Mouse (Mus musculus): Measurements from ENCODE around the gene Usp11.
"Not testable (repeated sequence)": the region's sequence is repeated elsewhere in the genome, so short reads cannot be mapped to it uniquely, and the experiment has no call there.

The Usp11 gene

DNA sequence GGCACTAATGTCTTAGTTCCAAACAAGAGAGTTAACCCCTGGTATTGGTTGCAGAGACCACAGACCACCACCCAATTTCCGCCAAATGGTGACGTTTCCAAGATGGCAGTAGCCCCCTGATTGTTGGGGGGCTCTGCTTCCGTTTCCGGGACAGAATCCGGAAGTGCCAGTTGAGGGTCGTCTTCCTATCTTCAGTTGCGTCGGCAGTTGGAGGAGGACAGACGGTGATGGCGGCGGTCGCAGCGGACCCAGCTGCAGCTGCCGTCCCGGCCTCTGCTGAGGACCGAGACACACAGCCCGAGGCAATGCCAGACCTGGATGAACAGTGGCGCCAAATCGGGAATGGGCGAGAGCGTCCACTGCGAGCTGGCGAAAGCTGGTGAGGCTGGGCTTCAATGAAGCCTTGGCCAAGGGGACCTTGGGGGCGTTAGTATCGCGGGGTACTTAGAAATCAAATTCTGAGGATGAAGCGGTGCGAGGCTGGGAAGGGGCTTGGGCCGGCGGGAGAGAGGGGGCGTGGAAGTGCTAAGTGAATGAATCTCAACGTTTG lies at the start of gene Usp11:
Gene Usp11, plus strand, starts transcription at position 166 of the 550 bp plus-strand sequence.
- peak; percentile 48 for DNase-seq (ENCODE audit: low spot score)

DNA sequence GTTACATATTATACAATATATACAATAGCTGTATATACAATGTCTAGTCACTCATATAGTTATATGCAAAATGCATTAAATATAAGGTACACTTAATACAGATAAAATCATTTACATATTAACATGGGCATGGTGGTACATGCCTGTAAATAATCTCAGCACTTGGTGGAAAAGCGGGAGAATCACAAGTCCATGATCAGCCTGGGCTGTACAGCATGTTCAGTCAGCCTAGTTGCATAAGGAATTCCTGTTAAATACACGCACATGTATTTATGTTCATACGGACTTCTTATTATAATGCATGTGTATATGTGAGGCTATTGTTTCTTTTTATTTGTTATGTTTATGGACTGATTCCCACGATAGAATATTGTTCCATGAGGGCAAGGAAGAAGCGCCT lies 46.1 kb upstream of the Usp11 start:
- DNase-seq (ENCODE audit: low spot score): no peak

- DNase-seq (ENCODE audit: low spot score): peak; percentile 81
Measured at GRCm38 (mm10) chrX:20658026-20658652, 45.6 kb upstream of the Usp11 start, which contains the start of gene Uba1. Uba1 (plus strand) TSS chrX:20658326.

DNA sequence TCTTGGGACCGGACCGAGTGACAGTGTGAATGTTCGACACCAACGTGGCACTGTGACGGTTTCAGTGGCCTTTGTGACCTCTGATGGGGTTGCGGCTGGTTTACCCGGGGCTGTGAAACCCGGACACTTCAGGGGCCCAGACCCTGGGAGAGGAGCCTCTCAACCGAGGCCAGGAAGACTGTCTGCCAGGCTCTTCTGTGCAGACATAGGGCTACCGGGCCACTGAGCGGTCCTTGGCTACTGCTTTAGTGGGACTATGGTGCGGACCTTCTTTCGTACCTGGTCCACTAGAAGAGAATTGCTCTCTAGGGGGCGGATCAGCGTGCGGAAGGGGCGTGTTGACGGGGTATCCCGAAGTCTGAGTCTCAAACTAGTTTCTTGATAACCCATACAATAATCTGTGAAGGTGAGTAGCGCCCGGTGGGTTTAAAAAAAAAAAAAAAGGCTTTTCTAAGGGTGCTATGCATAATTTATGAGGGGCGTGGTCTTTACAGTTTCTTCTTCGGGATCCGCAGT lies 44.8 kb upstream of the Usp11 start:
- DNase-seq (ENCODE audit: low spot score): no peak

DNA sequence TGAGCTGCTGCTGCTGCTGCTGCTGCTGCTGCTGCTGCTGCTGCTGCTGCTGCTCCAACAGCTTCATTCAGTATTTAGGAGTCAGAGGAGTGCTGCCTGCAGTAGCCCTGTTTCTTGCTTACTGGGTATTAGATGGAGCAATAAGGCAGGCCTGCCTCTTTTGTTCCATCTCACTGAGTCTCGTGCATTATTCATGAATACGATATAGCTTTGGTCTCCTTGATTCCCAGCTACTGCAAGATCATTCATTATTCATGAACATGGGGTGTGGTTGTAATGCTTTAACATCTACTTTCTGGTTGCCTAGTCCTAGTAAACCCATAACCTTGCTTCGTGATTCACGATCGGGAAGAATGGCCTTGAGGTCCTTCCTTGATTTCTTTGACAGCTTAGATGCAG lies 41.4 kb upstream of the Usp11 start:
- no peak for DNase-seq (ENCODE audit: low spot score)

GRCm38 (mm10) chrX:20662716-20663443 lies 40.8 kb upstream of the Usp11 start:
- DNase-seq (ENCODE audit: low spot score): peak; percentile 86

GRCm38 (mm10) chrX:20663444-20663790 lies 40.3 kb upstream of the Usp11 start:
- peak; percentile 13 for DNase-seq (ENCODE audit: low spot score)

- DNase-seq (ENCODE audit: low spot score): peak; percentile 87
Measured at GRCm38 (mm10) chrX:20687519-20688067, 16.1 kb upstream of the Usp11 start, which contains the start of gene Cdk16. Cdk16 (plus strand) TSS chrX:20687954.

- DNase-seq (ENCODE audit: low spot score): peak; percentile 83
Measured at GRCm38 (mm10) chrX:20688068-20688547, 15.6 kb upstream of the Usp11 start.

- DNase-seq (ENCODE audit: low spot score): peak; percentile 55
Measured at GRCm38 (mm10) chrX:20688615-20689014, 15.1 kb upstream of the Usp11 start.

DNA sequence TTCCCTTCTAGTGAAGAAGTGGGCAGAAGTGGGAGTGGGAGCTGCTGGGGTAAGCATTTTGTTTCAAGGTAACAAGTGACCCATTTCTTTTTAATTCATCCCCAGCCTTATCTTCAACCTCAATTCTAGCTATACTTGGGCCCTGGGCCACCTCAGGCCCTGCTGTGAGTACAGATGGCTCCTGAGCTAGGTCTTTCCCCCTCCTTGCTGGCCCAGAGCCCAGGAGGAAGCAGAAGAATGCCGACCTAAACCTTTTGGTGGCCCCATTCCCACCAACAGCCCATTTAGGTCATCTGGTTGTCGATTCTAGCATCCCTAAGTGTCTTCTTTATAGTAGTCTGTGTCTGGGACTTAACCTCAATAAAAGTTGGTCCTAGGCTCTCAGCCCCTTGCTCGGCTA lies 12.1 kb upstream of the Usp11 start:
- DNase-seq (ENCODE audit: low spot score): no peak

DNA sequence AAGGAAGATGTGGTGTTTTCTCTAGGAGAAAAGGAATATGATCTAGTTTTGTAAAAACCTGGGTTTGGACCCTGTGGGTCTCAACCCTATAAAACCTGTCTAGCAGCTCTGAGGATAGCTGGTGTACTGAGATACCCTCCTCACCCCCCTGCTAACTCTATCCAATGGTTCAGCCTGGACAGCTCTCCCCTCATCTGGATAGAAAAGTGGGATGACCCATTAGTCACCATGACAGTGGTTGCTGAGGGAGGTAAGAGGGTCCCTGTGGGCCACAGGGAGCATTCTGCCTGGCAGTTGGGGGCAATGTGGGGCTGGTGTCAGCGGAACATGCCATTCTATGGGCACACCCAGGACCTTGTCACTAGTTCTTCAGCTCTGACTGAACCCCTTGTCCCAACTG lies 11.1 kb upstream of the Usp11 start:
- no peak for DNase-seq (ENCODE audit: low spot score)

DNA sequence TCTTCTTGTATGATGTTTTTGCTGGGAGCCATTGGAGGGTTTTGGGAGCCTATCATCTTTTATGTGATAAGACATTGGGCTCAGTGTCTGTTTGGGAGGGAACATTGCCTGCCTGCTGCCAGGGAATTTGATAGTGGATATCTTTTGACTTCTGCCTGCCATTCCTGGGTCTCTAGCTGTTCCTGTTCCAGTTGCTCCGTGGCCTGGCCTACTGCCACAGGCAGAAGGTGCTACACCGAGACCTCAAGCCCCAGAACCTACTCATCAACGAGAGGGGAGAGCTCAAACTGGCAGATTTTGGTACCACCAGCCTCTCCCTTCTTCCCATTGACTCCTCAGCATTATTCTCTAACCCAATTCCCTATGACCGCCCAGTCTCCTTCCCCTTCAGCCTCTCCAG lies 7.9 kb upstream of the Usp11 start:
- DNase-seq (ENCODE audit: low spot score): no peak

- peak; percentile 79 for DNase-seq (ENCODE audit: low spot score)
Measured at GRCm38 (mm10) chrX:20704295-20705082, 783 bp downstream of the Usp11 start.

DNA sequence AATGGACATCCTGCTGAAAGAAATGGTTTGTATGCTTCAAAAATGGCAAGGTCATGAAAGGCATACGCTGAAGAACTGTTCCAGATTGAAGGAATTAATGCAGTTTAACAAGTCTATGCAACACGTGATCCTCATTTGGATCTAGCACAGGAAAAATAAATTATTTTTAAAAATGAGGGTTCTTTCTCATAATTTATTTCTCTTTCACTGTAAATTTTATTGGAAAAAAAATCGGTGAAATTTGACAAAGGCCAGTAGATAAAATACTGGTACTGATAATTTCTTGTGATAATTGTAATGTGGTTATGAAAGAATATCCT lies 1.3 kb downstream of the Usp11 start:
- no peak for DNase-seq (ENCODE audit: low spot score)

- DNase-seq (ENCODE audit: low spot score): no peak
Measured at GRCm38 (mm10) chrX:20728681-20729080, 25.0 kb downstream of the Usp11 start.

DNA sequence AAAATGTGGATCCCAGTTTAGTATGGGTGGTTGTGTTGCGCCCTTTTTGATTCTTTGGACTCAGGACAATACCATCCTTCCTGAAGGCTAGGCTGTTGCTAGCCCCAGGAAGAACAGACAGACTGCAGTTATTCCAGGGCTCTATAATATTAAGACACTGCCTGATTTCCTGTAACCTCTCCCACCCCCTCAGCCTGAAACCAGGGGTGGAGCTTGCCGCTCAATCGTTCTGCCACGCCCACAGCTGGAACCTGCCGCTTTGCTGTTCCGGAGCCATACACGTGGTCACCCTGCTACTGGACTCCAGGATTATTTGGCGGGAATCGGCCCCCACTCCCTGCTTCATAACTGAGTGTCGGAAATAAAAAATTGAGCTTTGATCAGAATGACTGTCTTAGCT lies 26.3 kb downstream of the Usp11 start:
- not testable (repeated sequence) for DNase-seq (ENCODE audit: low spot score)

GRCm38 (mm10) chrX:20736479-20736878 lies 32.8 kb downstream of the Usp11 start:
- DNase-seq (ENCODE audit: low spot score): peak; percentile 21

- DNase-seq (ENCODE audit: low spot score): no peak
Measured at GRCm38 (mm10) chrX:20748829-20749228, 45.1 kb downstream of the Usp11 start.

- DNase-seq (ENCODE audit: low spot score): no peak
Measured at GRCm38 (mm10) chrX:20761201-20761600, 57.5 kb downstream of the Usp11 start.
